Mouse (Mus musculus) cerebellum, postnatal 36 days (tissue): ENCODE data around the gene Erg.
A peak's percentile ranks its signal among the peaks of the same experiment; 100 is the strongest.

ENCODE experiments used
- DNase-seq, 2 experiments: peaks; one replicate each; pipeline ENCODE4 v3.0.0; 2021 to 2022; ENCODE audit warnings: mixed read lengths in 2 of 2

Gene Erg

DNA sequence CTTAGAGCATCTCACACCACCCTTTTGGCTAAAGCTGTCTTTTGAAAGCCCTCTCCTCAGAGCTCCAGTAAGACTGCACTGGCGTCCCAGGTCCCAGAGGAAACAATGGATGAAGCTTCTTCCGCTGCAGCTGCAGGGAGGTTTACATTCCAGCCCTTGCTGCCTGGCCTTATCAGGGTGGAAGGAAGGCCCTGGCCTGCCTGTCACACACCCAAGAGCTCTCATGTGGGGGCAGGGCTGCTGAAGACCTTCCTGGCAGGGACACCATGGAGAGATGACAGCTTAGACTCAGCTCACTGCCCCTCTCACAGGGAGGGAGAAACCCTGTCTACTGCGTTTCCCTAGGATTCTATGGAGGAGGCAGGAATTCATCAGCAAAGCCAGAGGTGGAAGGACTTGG, 239.2 kb downstream of the Erg start:
- DNase-seq = no peak

DNA sequence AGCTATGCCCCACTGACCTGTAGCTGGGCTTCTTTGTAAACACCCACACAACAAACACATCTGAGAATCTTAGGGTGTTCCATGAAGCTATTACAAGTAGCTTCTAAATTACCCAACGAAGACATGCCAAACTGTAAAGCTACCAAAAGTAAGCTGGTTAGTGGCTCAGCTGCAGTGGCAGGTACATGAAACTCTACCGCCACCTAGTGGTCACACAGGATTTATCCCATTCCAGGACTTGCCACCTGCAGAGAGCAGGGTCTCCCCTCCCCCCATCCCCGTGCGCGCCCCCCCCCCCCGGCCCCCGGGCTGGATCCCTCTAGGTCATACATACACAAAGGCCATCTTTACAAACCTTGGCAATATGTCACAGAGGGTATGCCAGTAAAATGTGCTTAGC, 240.5 kb downstream of the Erg start:
- peak; percentile 71 to 81 for DNase-seq

DNA sequence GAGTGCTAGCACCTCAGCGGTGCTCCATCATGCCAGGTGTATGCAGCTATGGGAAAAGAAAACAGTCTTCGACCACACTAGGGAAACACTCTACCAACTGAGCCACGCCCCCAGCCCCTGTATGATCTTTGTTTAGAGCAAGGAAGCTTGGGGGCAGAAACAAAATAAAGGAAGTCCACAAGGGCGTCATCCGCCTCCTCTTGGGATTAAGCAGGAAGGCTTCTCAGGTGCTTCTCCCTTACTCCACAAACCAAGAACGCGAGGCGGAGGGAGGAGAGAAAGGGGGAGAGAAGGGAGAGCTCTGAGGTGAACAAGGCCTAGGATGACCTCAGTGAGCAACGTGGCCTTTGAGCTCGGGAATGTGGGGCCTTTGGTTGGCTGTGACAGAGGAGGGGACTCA, 241.4 kb downstream of the Erg start:
- DNase-seq = no peak

DNA sequence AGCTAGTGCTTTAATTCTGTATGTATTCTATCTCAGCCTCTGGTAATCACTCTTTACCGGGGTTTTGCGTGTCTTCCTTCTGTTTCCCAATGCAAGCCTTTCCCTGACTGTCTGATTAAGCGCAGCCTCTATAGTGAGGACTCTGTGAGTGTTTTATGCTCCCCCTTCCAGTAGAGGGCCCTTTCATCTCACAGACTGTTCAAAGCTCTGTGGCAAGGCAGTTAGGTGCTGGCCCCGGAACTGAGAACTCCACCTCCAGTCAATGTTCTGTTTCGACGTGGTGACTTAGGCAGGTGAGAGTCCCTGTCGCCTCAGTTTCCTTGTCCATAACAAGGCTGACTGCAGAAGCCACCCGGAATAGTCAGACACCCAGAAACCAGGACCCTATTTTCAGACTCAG, 244.4 kb downstream of the Erg start:
- DNase-seq = no peak

DNA sequence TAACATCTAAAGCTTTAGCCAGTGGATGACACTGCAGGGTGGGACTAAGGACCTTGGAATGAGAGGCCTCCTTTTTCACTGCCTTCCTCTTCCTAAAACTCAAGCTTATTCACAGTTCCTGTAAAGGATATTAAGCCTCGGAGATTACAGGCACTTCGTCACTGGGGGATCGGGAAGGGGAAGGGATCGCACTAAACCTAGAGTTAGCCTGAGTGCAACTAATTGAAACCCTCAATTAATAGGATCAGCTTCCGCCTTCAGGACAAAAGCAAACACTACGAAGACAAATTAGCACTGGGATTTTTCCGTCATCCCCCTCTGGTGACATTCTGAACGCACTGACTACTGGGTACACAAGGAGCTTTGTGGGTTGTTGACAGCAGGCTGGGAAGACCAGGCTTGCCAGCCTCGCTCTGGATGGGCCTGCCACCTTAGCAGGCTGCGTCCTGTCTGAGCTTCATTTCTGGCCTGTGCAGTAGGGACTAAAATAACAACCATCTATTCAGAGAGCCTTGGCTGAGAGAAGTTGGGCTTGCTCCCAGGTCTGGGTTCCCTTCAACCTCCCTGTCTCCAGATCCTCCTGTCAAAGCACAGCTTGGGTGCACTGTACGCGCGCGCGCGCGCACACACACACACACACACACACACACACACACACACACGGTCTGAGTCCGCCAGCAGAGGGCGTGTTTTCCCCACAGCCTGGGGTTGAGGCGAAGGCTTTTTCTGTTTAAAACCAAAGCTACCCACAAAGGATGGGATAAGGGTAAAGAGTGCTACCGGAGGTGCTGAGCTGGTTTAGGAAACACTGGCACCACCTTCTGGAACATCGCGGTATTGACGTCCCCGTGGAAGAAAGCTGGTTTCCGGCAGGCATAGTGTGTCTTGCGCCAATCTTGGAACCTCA, 245.3 kb downstream of the Erg start:
- DNase-seq = peak; percentile 82 to 89

DNA sequence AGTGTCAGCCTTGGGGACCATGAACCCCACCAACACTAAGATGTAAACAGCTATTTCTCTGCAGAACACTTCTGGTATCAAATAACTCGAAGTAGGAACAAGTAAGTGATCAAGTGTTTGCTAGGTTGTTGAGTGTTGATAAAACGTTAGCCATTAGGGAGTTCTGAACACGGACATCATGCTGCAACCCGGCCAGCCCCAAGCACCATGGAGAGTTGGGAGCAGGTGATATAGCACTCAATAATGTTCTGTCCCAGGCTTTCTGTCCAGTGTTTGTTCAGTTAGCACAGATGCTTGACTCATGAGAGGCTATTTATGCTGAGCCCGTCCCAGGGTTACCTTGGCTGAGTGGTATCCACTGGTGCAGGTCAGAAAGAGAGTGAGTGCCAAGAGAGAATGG, 254.2 kb downstream of the Erg start:
- no peak for DNase-seq

DNA sequence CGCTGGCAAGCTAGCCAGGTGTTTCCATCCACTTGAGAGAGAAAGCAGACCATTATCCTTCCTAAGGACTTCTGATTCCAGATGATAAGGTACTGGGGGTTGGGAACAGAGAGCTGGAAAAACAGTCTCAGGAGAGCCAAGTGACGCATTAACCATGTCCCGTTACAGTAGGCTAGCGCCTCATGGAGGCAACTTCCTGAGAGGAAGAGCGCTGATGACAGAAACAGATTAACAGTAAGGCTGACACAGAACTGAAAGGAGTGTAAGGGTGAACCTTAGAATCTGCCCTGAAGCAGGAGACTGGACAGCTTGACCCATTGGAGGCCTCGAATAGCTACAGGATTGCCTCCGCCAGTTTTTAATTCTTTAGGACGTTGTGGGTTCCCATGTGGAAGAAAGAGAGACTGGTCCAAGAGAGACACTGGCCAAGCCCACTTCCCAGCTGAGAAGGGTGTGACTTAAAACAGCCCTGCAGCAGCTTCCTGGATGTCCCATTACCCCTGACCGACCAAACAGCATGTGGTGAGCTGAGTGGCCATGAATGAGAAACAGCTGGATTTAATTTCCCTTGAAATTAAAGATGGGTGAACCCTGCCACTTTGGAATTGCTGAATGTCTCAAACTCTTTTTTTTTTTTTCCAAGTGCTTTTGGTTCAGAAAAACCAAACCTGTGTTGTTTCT, 264.3 kb downstream of the Erg start:
- no peak for DNase-seq
